Mouse (Mus musculus): ENCODE measurements around the gene Slco1a1. TPM values are rescaled to one million over a fixed set of nuclear protein-coding genes. Genes with fewer than 3 reads are reported as not detected.

The Slco1a1 gene
- total RNA-seq (2014; rRNA removed; ENCODE audit: low replicate concordance) (not detected in 2 replicates), polyA plus RNA-seq (2015; fragmentation: Nextera tagmentation; extraction: Ambion mirVana) (not detected in 2 replicates)

- H3K27ac ChIP-seq (ENCODE audit: low read depth) = no peak within 1 kb of the TSS
- H3K4me3 ChIP-seq (ENCODE audit: low read depth, low read length) = no peak within 1 kb of the TSS
- no peak within 1 kb of the TSS for H3K4me2 ChIP-seq (ENCODE audit: low read depth, low read length)
- no peak for TF ChIP-seq EP300 (IDR thresholded peaks at IDR 0.05; ENCODE audit: low read depth)
- TF ChIP-seq CTCF (IDR thresholded peaks at IDR 0.05; ENCODE audit: low read depth) = no peak
- no peak within 1 kb of the TSS for H3K9ac ChIP-seq (replicated peaks; ENCODE audit: low read depth, low read length)
- ATAC-seq (ENCODE audit: insufficient read depth, low read depth) = no peak
- H3K36me3 ChIP-seq (replicated peaks; ENCODE audit: control insufficient read depth, insufficient read depth, low read length) = no peaks in the 10 kb centered on the region
- H3K4me1 ChIP-seq (ENCODE audit: control insufficient read depth, insufficient read depth) = no peaks in the 10 kb centered on the region
- no peaks in the 10 kb centered on the region for H3K9me3 ChIP-seq (replicated peaks; ENCODE audit: control insufficient read depth, low read length)
- no peaks in the 10 kb centered on the region for H3K27me3 ChIP-seq (ENCODE audit: control insufficient read depth, insufficient read depth, low read length)
- DNase-seq (ENCODE audit: low spot score) = no peak
These were observed at the start of gene Slco1a1 for GRCm38 (mm10) chr6:141946862-141947261. Gene Slco1a1, minus strand, starts transcription at chr6:141946962.

- H3K9me3 ChIP-seq (replicated peaks; ENCODE audit: control insufficient read depth, low read length) = no peaks in the 10 kb centered on the region
- H3K27ac ChIP-seq (ENCODE audit: low read depth) = no peak overlapping the region
- no peak overlapping the region for H3K4me3 ChIP-seq (ENCODE audit: low read depth, low read length)
- no peak overlapping the region for H3K4me2 ChIP-seq (ENCODE audit: low read depth, low read length)
- no peak overlapping the region for H3K9ac ChIP-seq (replicated peaks; ENCODE audit: low read depth, low read length)
- no peaks in the 10 kb centered on the region for H3K36me3 ChIP-seq (replicated peaks; ENCODE audit: control insufficient read depth, insufficient read depth, low read length)
- ATAC-seq (ENCODE audit: insufficient read depth, low read depth) (no peak), DNase-seq (ENCODE audit: low spot score) (no peak)
- 96% methylated on average over 6 of the region's 6 CpGs for WGBS
- TF ChIP-seq EP300 (IDR thresholded peaks at IDR 0.05; ENCODE audit: low read depth) (no peak), CTCF (IDR thresholded peaks at IDR 0.05; ENCODE audit: low read depth) (no peak)
- H3K27me3 ChIP-seq (ENCODE audit: control insufficient read depth, insufficient read depth, low read length) = no peaks in the 10 kb centered on the region
- no peaks in the 10 kb centered on the region for H3K4me1 ChIP-seq (ENCODE audit: control insufficient read depth, insufficient read depth)
These were observed 40.0 kb upstream of the Slco1a1 start for GRCm38 (mm10) chr6:141986772-141987171.

GRCm38 (mm10) chr6:141984644-141985043, 37.9 kb upstream of the Slco1a1 start:
- no peak for TF ChIP-seq EP300 (IDR thresholded peaks at IDR 0.05; ENCODE audit: low read depth)
- no peak for TF ChIP-seq CTCF (IDR thresholded peaks at IDR 0.05; ENCODE audit: low read depth)
- WGBS = 67% methylated on average over 3 of the region's 3 CpGs
- Histone ChIP-seq H3K4me2 (ENCODE audit: low read depth, low read length) (no peak overlapping the region), H3K27me3 (ENCODE audit: control insufficient read depth, insufficient read depth, low read length) (no peaks in the 10 kb centered on the region), H3K27ac (ENCODE audit: low read depth) (no peak overlapping the region), H3K9me3 (replicated peaks; ENCODE audit: control insufficient read depth, low read length) (no peaks in the 10 kb centered on the region), H3K9ac (replicated peaks; ENCODE audit: low read depth, low read length) (no peak overlapping the region), H3K4me3 (ENCODE audit: low read depth, low read length) (no peak overlapping the region), H3K4me1 (ENCODE audit: control insufficient read depth, insufficient read depth) (no peaks in the 10 kb centered on the region), H3K36me3 (replicated peaks; ENCODE audit: control insufficient read depth, insufficient read depth, low read length) (no peaks in the 10 kb centered on the region)
- DNase-seq (ENCODE audit: low spot score) = no peak
- no peak for ATAC-seq (ENCODE audit: insufficient read depth, low read depth)

DNA sequence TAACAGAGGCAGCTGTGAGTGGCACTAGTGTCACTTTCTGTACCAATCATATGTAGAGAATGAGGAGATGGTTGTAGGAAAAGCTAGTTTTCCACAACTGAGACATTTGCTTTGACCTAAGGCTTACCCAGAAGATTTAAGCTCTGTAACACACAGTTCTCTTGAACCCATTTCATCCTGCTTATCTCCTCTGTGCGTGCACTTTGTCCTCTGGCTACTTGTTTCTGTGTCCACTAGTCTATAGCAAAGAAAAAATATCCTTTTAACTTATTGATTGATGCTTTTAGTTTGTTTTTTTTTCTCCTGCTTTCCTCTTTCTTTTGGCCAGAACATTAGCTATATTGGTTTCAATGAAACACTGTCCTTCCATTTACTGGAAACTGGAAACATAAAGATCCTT, 15.7 kb upstream of the Slco1a1 start:
- Histone ChIP-seq H3K27ac (ENCODE audit: low read depth) (no peak overlapping the region), H3K9ac (replicated peaks; ENCODE audit: low read depth, low read length) (no peak overlapping the region)
- WGBS = 56% methylated on average over 1 of the region's 1 CpGs

DNA sequence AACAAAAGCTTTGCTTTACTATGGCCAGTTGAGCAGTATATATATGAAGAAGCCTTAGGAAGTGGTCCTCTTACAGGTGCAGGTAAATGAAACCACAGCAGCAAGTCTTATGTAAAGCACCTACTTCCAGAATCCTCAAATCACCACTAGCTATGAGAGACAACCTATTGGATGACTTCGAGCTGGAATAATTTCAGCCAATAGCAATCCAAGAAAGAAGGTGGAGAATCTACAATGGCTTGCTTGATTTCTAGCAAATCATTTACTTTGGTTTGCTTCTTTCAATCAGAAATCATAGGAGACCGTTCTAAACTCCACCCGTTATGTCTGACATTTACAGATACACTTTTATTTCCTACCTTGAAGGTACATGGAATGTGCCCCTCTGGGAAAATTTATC, 15.1 kb upstream of the Slco1a1 start:
- 78% methylated on average over 3 of the region's 3 CpGs for WGBS
- ATAC-seq (ENCODE audit: insufficient read depth, low read depth) (no peak), DNase-seq (ENCODE audit: low spot score) (no peak)
- no peak for TF ChIP-seq EP300 (IDR thresholded peaks at IDR 0.05; ENCODE audit: low read depth)
- no peak for TF ChIP-seq CTCF (IDR thresholded peaks at IDR 0.05; ENCODE audit: low read depth)
- no peak overlapping the region for H3K4me2 ChIP-seq (ENCODE audit: low read depth, low read length)
- no peaks in the 10 kb centered on the region for H3K36me3 ChIP-seq (replicated peaks; ENCODE audit: control insufficient read depth, insufficient read depth, low read length)
- H3K9ac ChIP-seq (replicated peaks; ENCODE audit: low read depth, low read length) = no peak overlapping the region
- H3K4me3 ChIP-seq (ENCODE audit: low read depth, low read length) = no peak overlapping the region
- no peak overlapping the region for H3K27ac ChIP-seq (ENCODE audit: low read depth)
- no peaks in the 10 kb centered on the region for H3K27me3 ChIP-seq (ENCODE audit: control insufficient read depth, insufficient read depth, low read length)
- no peaks in the 10 kb centered on the region for H3K9me3 ChIP-seq (replicated peaks; ENCODE audit: control insufficient read depth, low read length)
- H3K4me1 ChIP-seq (ENCODE audit: control insufficient read depth, insufficient read depth) = no peaks in the 10 kb centered on the region

More for the DNA sequence above, 15.7 kb upstream of the Slco1a1 start:
- ATAC-seq (ENCODE audit: insufficient read depth, low read depth) (no peak), DNase-seq (ENCODE audit: low spot score) (no peak)
- Histone ChIP-seq H3K4me1 (ENCODE audit: control insufficient read depth, insufficient read depth) (no peaks in the 10 kb centered on the region), H3K9me3 (replicated peaks; ENCODE audit: control insufficient read depth, low read length) (no peaks in the 10 kb centered on the region), H3K27me3 (ENCODE audit: control insufficient read depth, insufficient read depth, low read length) (no peaks in the 10 kb centered on the region), H3K4me3 (ENCODE audit: low read depth, low read length) (no peak overlapping the region), H3K4me2 (ENCODE audit: low read depth, low read length) (no peak overlapping the region), H3K36me3 (replicated peaks; ENCODE audit: control insufficient read depth, insufficient read depth, low read length) (no peaks in the 10 kb centered on the region)
- TF ChIP-seq EP300 (IDR thresholded peaks at IDR 0.05; ENCODE audit: low read depth) (no peak), CTCF (IDR thresholded peaks at IDR 0.05; ENCODE audit: low read depth) (no peak)

- no peak overlapping the region for H3K27ac ChIP-seq (ENCODE audit: low read depth)
- no peak overlapping the region for H3K4me2 ChIP-seq (ENCODE audit: low read depth, low read length)
- DNase-seq (ENCODE audit: low spot score) (no peak), ATAC-seq (ENCODE audit: insufficient read depth, low read depth) (no peak)
- H3K36me3 ChIP-seq (replicated peaks; ENCODE audit: control insufficient read depth, insufficient read depth, low read length) = no peaks in the 10 kb centered on the region
- H3K27me3 ChIP-seq (ENCODE audit: control insufficient read depth, insufficient read depth, low read length) = no peaks in the 10 kb centered on the region
- H3K4me3 ChIP-seq (ENCODE audit: low read depth, low read length) = no peak overlapping the region
- no peaks in the 10 kb centered on the region for H3K4me1 ChIP-seq (ENCODE audit: control insufficient read depth, insufficient read depth)
- H3K9ac ChIP-seq (replicated peaks; ENCODE audit: low read depth, low read length) = no peak overlapping the region
- H3K9me3 ChIP-seq (replicated peaks; ENCODE audit: control insufficient read depth, low read length) = no peaks in the 10 kb centered on the region
- no peak for TF ChIP-seq EP300 (IDR thresholded peaks at IDR 0.05; ENCODE audit: low read depth)
- TF ChIP-seq CTCF (IDR thresholded peaks at IDR 0.05; ENCODE audit: low read depth) = no peak
- 75% methylated on average over 5 of the region's 5 CpGs for WGBS
These were observed 13.7 kb upstream of the Slco1a1 start for GRCm38 (mm10) chr6:141960482-141960881.
